Mouse (Mus musculus) intestine, embryonic 16.5 days (tissue): Measurements from ENCODE around the gene Cadm2. TPM values are rescaled to one million over a fixed set of nuclear protein-coding genes. Genes with fewer than 3 reads are reported as not detected.

Experiments used
- ATAC-seq: fragments of 200-750 bp; cut with Nextera tagmentation; 2 replicates; pipeline ENCODE4 v1.8.0; 2017; ENCODE audit warnings: moderate TSS enrichment, moderate library complexity
- H3K27ac ChIP-seq: fragments of 300-500 bp; sonication (generic); 2 replicates; pipeline ENCODE4 v1.5.1; 2014; ENCODE audit warnings: mild to moderate bottlenecking, low read length
- H3K27me3 ChIP-seq: fragments of 300-500 bp; sonication (generic); replicated peaks from 2 replicates; pipeline ENCODE4 v1.6.1; 2014; ENCODE audit warnings: low read length, control low read depth, mixed read lengths; ENCODE audit not compliant: control insufficient read depth, insufficient read depth
- H3K36me3 ChIP-seq: fragments of 300-500 bp; sonication (generic); 2 replicates; pipeline ENCODE4 v1.6.1; 2014; ENCODE audit warnings: low read length, control low read depth; ENCODE audit not compliant: control insufficient read depth, insufficient read depth
- H3K4me1 ChIP-seq: fragments of 300-500 bp; sonication (generic); 2 replicates; pipeline ENCODE4 v1.6.1; 2014; ENCODE audit warnings: low read length, control low read depth, mixed read lengths; ENCODE audit not compliant: control insufficient read depth, insufficient read depth
- H3K4me2 ChIP-seq: fragments of 300-500 bp; sonication (generic); 2 replicates; pipeline ENCODE4 v1.6.1; 2014; ENCODE audit warnings: low read depth, low read length, control low read depth
- H3K4me3 ChIP-seq: fragments of 300-500 bp; sonication (generic); 2 replicates; pipeline ENCODE4 v1.5.1; 2014; ENCODE audit warnings: mild to moderate bottlenecking, low read length
- H3K9ac ChIP-seq: fragments of 300-500 bp; sonication (generic); 2 replicates; pipeline ENCODE4 v1.6.1; 2014; ENCODE audit warnings: low read depth, low read length
- H3K9me3 ChIP-seq: fragments of 300-500 bp; sonication (generic); 2 replicates; pipeline ENCODE4 v1.6.1; 2016; ENCODE audit warnings: low read length, control low read depth; ENCODE audit not compliant: control insufficient read depth
- WGBS: fragments of 180-500 bp; shearing (Covaris S2); extraction: QIAGEN DNeasy Blood & Tissue Kit; methylation state at CpG from one replicate; pipeline ENCODE4 v1.1.7; 2014; 5-methylcytosine and 5-hydroxymethylcytosine counted together
- polyA plus RNA-seq: library from polyadenylated mRNA; unstranded; fragments of >200 nt; fragmentation: Nextera tagmentation; extraction: Ambion mirVana; gene quantifications from 2 replicates; pipeline ENCODE4 v1.2.1, GENCODE M21; 2015

Gene Cadm2
- polyA plus RNA-seq, 1 experiment from 2014 or later = 0.24 TPM

DNA sequence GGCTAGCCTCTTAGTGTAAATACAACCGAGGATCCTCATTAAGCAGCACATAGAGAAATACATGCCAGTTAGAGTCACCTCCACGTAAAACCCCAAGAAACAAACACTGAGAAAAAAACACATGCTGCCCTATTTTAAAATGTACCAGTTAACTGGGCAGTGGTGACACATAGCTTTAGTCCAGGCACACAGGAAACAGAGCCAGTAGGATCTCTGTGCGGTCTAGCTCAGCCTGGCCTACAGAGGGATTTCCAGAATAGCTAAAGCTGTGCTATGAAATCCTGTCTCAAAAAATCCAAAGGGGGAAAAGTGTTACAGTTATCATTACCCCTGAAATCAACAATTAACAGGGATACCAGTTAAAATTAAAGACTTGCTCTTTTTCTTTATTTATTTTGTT lies 498.9 kb downstream of the Cadm2 start:
- Histone ChIP-seq H3K4me1 (no peaks in the 10 kb centered on the region), H3K9me3 (no peaks in the 10 kb centered on the region), H3K4me2 (no peak overlapping the region), H3K4me3 (no peak overlapping the region), H3K36me3 (no peaks in the 10 kb centered on the region), H3K27me3 (no peaks in the 10 kb centered on the region), H3K27ac (no peak overlapping the region), H3K9ac (no peak overlapping the region)
- ATAC-seq = no peak
- 77% methylated on average over 3 of the region's 3 CpGs for WGBS

GRCm38 (mm10) chr16:67106478-67107061 lies 514.1 kb downstream of the Cadm2 start:
- WGBS = 69% methylated on average over 8 of the region's 8 CpGs
- no peaks in the 10 kb centered on the region for H3K36me3 ChIP-seq
- no peak overlapping the region for H3K9ac ChIP-seq
- H3K9me3 ChIP-seq = no peaks in the 10 kb centered on the region
- ATAC-seq = no peak
- no peaks in the 10 kb centered on the region for H3K27me3 ChIP-seq
- H3K4me2 ChIP-seq = no peak overlapping the region
- no peak overlapping the region for H3K27ac ChIP-seq
- H3K4me1 ChIP-seq = no peaks in the 10 kb centered on the region
- no peak overlapping the region for H3K4me3 ChIP-seq

DNA sequence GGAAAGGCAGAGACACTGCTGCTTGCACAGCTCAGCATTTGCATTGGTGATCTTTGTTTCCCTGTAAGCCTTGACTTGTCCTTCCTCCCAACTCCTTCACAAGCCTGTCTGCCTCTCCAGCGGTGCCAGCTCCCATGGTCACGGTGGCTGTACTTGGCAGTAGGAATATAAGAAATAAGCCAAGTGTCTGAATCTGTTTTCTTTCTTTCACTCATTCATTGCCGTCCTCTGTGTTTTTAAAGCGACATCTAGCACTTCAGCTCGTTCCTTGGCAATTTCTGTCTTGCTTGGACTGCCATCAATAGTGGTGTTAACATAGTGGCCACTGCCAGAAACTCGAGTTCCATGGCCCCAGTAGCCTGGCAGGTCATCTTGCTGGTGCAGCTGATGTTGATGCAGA lies 524.0 kb downstream of the Cadm2 start:
- no peak for ATAC-seq

GRCm38 (mm10) chr16:67095916-67096315 lies 524.8 kb downstream of the Cadm2 start:
- no peak for ATAC-seq
- no peaks in the 10 kb centered on the region for H3K9me3 ChIP-seq
- H3K4me2 ChIP-seq = no peak overlapping the region
- H3K9ac ChIP-seq = no peak overlapping the region
- H3K4me1 ChIP-seq = no peaks in the 10 kb centered on the region
- H3K4me3 ChIP-seq = no peak overlapping the region
- H3K27ac ChIP-seq = no peak overlapping the region
- no peaks in the 10 kb centered on the region for H3K27me3 ChIP-seq
- no peaks in the 10 kb centered on the region for H3K36me3 ChIP-seq
- 84% methylated on average over 4 of the region's 4 CpGs for WGBS

More for the DNA sequence above, 524.0 kb downstream of the Cadm2 start:
- Histone ChIP-seq H3K4me2 (no peak overlapping the region), H3K4me3 (no peak overlapping the region), H3K27me3 (no peaks in the 10 kb centered on the region), H3K36me3 (no peaks in the 10 kb centered on the region), H3K9ac (no peak overlapping the region), H3K9me3 (no peaks in the 10 kb centered on the region), H3K4me1 (no peaks in the 10 kb centered on the region), H3K27ac (no peak overlapping the region)
- WGBS = 73% methylated on average over 6 of the region's 6 CpGs

- no peak for ATAC-seq
- Histone ChIP-seq H3K9ac (no peak overlapping the region), H3K4me1 (no peaks in the 10 kb centered on the region), H3K27ac (no peak overlapping the region), H3K27me3 (no peaks in the 10 kb centered on the region), H3K36me3 (no peaks in the 10 kb centered on the region), H3K9me3 (no peaks in the 10 kb centered on the region), H3K4me2 (no peak overlapping the region), H3K4me3 (no peak overlapping the region)
- 64% methylated on average over 3 of the region's 3 CpGs for WGBS
These were observed 531.0 kb downstream of the Cadm2 start for GRCm38 (mm10) chr16:67089747-67090146.

- no peak overlapping the region for H3K4me3 ChIP-seq
- H3K4me2 ChIP-seq = no peak overlapping the region
- no peak overlapping the region for H3K9ac ChIP-seq
- H3K27me3 ChIP-seq = no peaks in the 10 kb centered on the region
- H3K4me1 ChIP-seq = no peaks in the 10 kb centered on the region
- H3K36me3 ChIP-seq = no peaks in the 10 kb centered on the region
- H3K27ac ChIP-seq = no peak overlapping the region
- no peak for ATAC-seq
- 78% methylated on average over 2 of the region's 2 CpGs for WGBS
- no peaks in the 10 kb centered on the region for H3K9me3 ChIP-seq
These were observed 541.4 kb downstream of the Cadm2 start for GRCm38 (mm10) chr16:67079318-67079717.

- Histone ChIP-seq H3K36me3 (no peaks in the 10 kb centered on the region), H3K4me2 (no peak overlapping the region), H3K9ac (no peak overlapping the region), H3K27me3 (no peaks in the 10 kb centered on the region), H3K9me3 (no peaks in the 10 kb centered on the region), H3K4me1 (no peaks in the 10 kb centered on the region), H3K4me3 (no peak overlapping the region), H3K27ac (no peak overlapping the region)
- 73% methylated on average over 7 of the region's 7 CpGs for WGBS
- ATAC-seq = no peak
These were observed 544.4 kb downstream of the Cadm2 start for GRCm38 (mm10) chr16:67076169-67076895.

- H3K36me3 ChIP-seq = no peaks in the 10 kb centered on the region
- H3K27ac ChIP-seq = no peak overlapping the region
- ATAC-seq = no peak
- no peak overlapping the region for H3K4me3 ChIP-seq
- H3K4me2 ChIP-seq = no peak overlapping the region
- no peaks in the 10 kb centered on the region for H3K9me3 ChIP-seq
- no peaks in the 10 kb centered on the region for H3K4me1 ChIP-seq
- H3K27me3 ChIP-seq = no peaks in the 10 kb centered on the region
- no peak overlapping the region for H3K9ac ChIP-seq
- 44% methylated on average over 1 of the region's 1 CpGs for WGBS
These were observed 552.2 kb downstream of the Cadm2 start for GRCm38 (mm10) chr16:67068461-67068860.

- Histone ChIP-seq H3K27me3 (no peaks in the 10 kb centered on the region), H3K4me2 (no peak overlapping the region), H3K9ac (no peak overlapping the region), H3K36me3 (no peaks in the 10 kb centered on the region), H3K9me3 (no peaks in the 10 kb centered on the region), H3K27ac (no peak overlapping the region), H3K4me1 (no peaks in the 10 kb centered on the region), H3K4me3 (no peak overlapping the region)
- WGBS = 83% methylated on average over 5 of the region's 5 CpGs
- no peak for ATAC-seq
These were observed 589.8 kb downstream of the Cadm2 start for GRCm38 (mm10) chr16:67030918-67031317.
